Comparison of ENCODE assay signal across 29 mouse cellular contexts in the genomic region with DNA sequence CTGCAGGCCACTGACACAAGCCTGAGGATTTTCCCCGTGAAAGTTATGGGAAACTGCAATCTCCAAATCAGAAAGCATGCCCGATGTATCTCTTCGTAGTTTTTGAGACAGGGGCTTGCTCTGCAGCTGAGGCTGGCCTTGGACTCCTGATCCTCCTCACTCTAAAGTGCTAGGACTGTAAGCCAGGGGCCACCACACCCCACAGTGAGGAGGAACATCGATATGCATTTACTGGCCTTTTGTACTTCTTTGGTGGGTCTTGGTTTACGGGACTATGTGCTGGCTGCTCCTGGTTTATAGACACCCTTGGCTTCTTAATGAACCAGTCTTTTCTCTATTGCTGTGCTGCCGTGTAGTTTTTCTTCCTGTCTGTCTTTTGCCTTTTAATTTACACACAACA. TPM values are rescaled to one million over a fixed set of nuclear protein-coding genes. Genes with fewer than 3 reads are reported as not detected.
"Had no signal": no experiment of that assay in that cellular context is flagged by ENCODE, and none has a peak within 500 bp of the region (broad histone marks: within the 10 kb centered on the region; RNA-seq: fewer than 3 reads in every experiment).

No protein-coding gene starts in this region.

- H3K4me3 ChIP-seq: embryonic facial prominence, embryonic 10.5 days; embryonic facial prominence, embryonic 12.5 days; embryonic facial prominence, embryonic 13.5 days; embryonic facial prominence, embryonic 15.5 days; erythroblast, embryonic 14.5 days; forebrain, embryonic 10.5 days; forebrain, embryonic 12.5 days; forebrain, embryonic 13.5 days; forebrain, embryonic 15.5 days; gastrocnemius, adult 2 months; heart, adult 2 months had no signal

- H3K9ac ChIP-seq: embryonic facial prominence, embryonic 12.5 days; embryonic facial prominence, embryonic 13.5 days; embryonic facial prominence, embryonic 15.5 days; forebrain, embryonic 12.5 days; forebrain, embryonic 13.5 days; forebrain, embryonic 15.5 days; forebrain, postnatal 0 days had no signal

- H3K36me3 ChIP-seq: embryonic facial prominence, embryonic 10.5 days; embryonic facial prominence, embryonic 12.5 days; embryonic facial prominence, embryonic 13.5 days; embryonic facial prominence, embryonic 15.5 days; forebrain, embryonic 10.5 days; forebrain, embryonic 12.5 days; forebrain, embryonic 15.5 days had no signal

- H3K4me1 ChIP-seq: embryonic facial prominence, embryonic 12.5 days; embryonic facial prominence, embryonic 13.5 days; embryonic facial prominence, embryonic 15.5 days; forebrain, embryonic 10.5 days; forebrain, embryonic 12.5 days; forebrain, embryonic 13.5 days; forebrain, embryonic 15.5 days had no signal

- H3K27ac ChIP-seq: embryonic facial prominence, embryonic 10.5 days; embryonic facial prominence, embryonic 12.5 days; embryonic facial prominence, embryonic 13.5 days; embryonic facial prominence, embryonic 15.5 days; forebrain, embryonic 10.5 days; forebrain, embryonic 12.5 days; forebrain, embryonic 13.5 days; forebrain, embryonic 15.5 days; gastrocnemius, adult 2 months; heart, adult 2 months had no signal

- H3K27me3 ChIP-seq: embryonic facial prominence, embryonic 12.5 days; embryonic facial prominence, embryonic 13.5 days; embryonic facial prominence, embryonic 15.5 days; forebrain, embryonic 12.5 days; forebrain, embryonic 13.5 days; forebrain, embryonic 15.5 days had no signal

- H3K9me3 ChIP-seq: embryonic facial prominence, embryonic 10.5 days; embryonic facial prominence, embryonic 12.5 days; embryonic facial prominence, embryonic 13.5 days; embryonic facial prominence, embryonic 15.5 days; forebrain, embryonic 10.5 days; forebrain, embryonic 12.5 days; forebrain, embryonic 13.5 days; forebrain, embryonic 15.5 days had no signal

- ATAC-seq: forebrain, embryonic 13.5 days; forebrain, embryonic 14.5 days; forebrain, embryonic 15.5 days; forebrain, embryonic 16.5 days; forebrain, postnatal 0 days had no signal

- H3K4me2 ChIP-seq: embryonic facial prominence, embryonic 12.5 days; embryonic facial prominence, embryonic 13.5 days; embryonic facial prominence, embryonic 15.5 days; forebrain, embryonic 12.5 days; forebrain, embryonic 13.5 days; forebrain, embryonic 15.5 days had no signal

- DNase-seq: cerebellum, adult 8-10 months; cerebellum, adult 9-10 months; cerebellum, adult 9-11 months; cerebellum, postnatal 10 days; cerebellum, postnatal 14 days; cerebellum, postnatal 25 days; cerebellum, postnatal 36 days; embryo, embryonic 11 days; forebrain, postnatal 0 days; gastrocnemius, adult 2 months; gastrocnemius, postnatal 10 days; gastrocnemius, postnatal 14 days; gastrocnemius, postnatal 25 days; gastrocnemius, postnatal 36 days; heart, adult 11 months; heart, adult 18-20 months; heart, adult 2 months had no signal

RNA-seq across cellular contexts. Expression of a gene that starts 8.1 kb away (rescaled TPM):
- polyA plus RNA-seq: embryonic facial prominence, embryonic 10.5 days; embryonic facial prominence, embryonic 13.5 days; erythroblast, embryonic 14.5 days; forebrain, embryonic 10.5 days; forebrain, embryonic 11.5 days; forebrain, embryonic 12.5 days; forebrain, embryonic 13.5 days; forebrain, embryonic 14.5 days; forebrain, embryonic 16.5 days had no signal

RNA-seq across cellular contexts. Expression of a gene that starts 25.0 kb away (rescaled TPM):
- polyA plus RNA-seq: embryonic facial prominence, embryonic 10.5 days; forebrain, embryonic 11.5 days; forebrain, embryonic 12.5 days; forebrain, embryonic 14.5 days; forebrain, embryonic 16.5 days had no signal
